In genomic region chrX:37184401-37184800, GRCm38 (mm10) we compare ENCODE assay signal across 23 mouse cellular contexts. TPM values are rescaled to one million over a fixed set of nuclear protein-coding genes. Genes with fewer than 3 reads are reported as not detected.
A peak's percentile ranks its signal among the peaks of the same experiment; 100 is the strongest.
DNase-seq lines count a peak whose midpoint lies in the region; ATAC-seq and TF ChIP-seq lines count a peak whose summit lies in the region.
"Not testable (repeated sequence)": the region's sequence is repeated elsewhere in the genome, so short reads cannot be mapped to it uniquely, and the experiment has no call there.
"Had no signal": no experiment of that assay in that cellular context is flagged by ENCODE, and none has a peak within 500 bp of the region (broad histone marks: within the 10 kb centered on the region; RNA-seq: fewer than 3 reads in every experiment).

No protein-coding gene starts in this region.

- DNase-seq in cerebellum, adult 11-12 months: peak; percentile 9
- peak; percentile 8 for DNase-seq in cerebellum, adult 8-10 months
- peak; percentile 12 to 16 for DNase-seq in cerebellum, postnatal 14 days
- peak; percentile 8 for DNase-seq in lung, embryonic 14.5 days
- not testable (repeated sequence) for DNase-seq in lung, postnatal 0 days (ENCODE audit: low spot score)

- not testable (repeated sequence) for H3K27ac ChIP-seq in heart, embryonic 12.5 days (ENCODE audit: poor library complexity, severe bottlenecking); heart, embryonic 15.5 days; lung, embryonic 14.5 days (ENCODE audit: low read depth); lung, postnatal 0 days (ENCODE audit: low read length)

- not testable (repeated sequence) for ATAC-seq in heart, embryonic 12.5 days (ENCODE audit: insufficient number of reproducible peaks, low FRiP score); heart, embryonic 15.5 days (replicated peaks; ENCODE audit: insufficient number of reproducible peaks, insufficient read depth, low FRiP score, low read depth); lung, embryonic 14.5 days (ENCODE audit: insufficient read depth); lung, postnatal 0 days

- H3K4me3 ChIP-seq in heart, embryonic 12.5 days; lung, embryonic 14.5 days (ENCODE audit: low read depth, low read length); lung, postnatal 0 days (ENCODE audit: low read depth, low read length): not testable (repeated sequence)
- H3K4me3 ChIP-seq in heart, embryonic 15.5 days: 0 out of 2 replicates have a peak overlapping the region, but pooled peaks have one; percentile 8

- TF ChIP-seq CTCF in lung, embryonic 14.5 days (IDR thresholded peaks at IDR 0.05; ENCODE audit: low read depth); lung, postnatal 0 days (IDR thresholded peaks at IDR 0.05): not testable (repeated sequence)

- H3K9me3 ChIP-seq in heart, embryonic 12.5 days (replicated peaks); heart, embryonic 15.5 days (replicated peaks); lung, embryonic 14.5 days (ENCODE audit: low read depth, low read length); lung, postnatal 0 days (ENCODE audit: low read length): not testable (repeated sequence)

- TF ChIP-seq EP300 in lung, postnatal 0 days (IDR thresholded peaks at IDR 0.05): not testable (repeated sequence)

- H3K9ac ChIP-seq in heart, embryonic 12.5 days; heart, embryonic 15.5 days; lung, embryonic 14.5 days; lung, postnatal 0 days (replicated peaks; ENCODE audit: low read depth): not testable (repeated sequence)

- not testable (repeated sequence) for H3K27me3 ChIP-seq in heart, embryonic 12.5 days (replicated peaks); heart, embryonic 15.5 days; lung, embryonic 14.5 days (ENCODE audit: insufficient read depth, low read length); lung, postnatal 0 days (replicated peaks; ENCODE audit: insufficient read depth, low read length)

- not testable (repeated sequence) for H3K4me1 ChIP-seq in heart, embryonic 12.5 days (replicated peaks); heart, embryonic 15.5 days (replicated peaks); lung, embryonic 14.5 days (ENCODE audit: insufficient read depth); lung, postnatal 0 days (ENCODE audit: insufficient read depth, low read depth, low read length)

- not testable (repeated sequence) for H3K36me3 ChIP-seq in heart, embryonic 12.5 days; heart, embryonic 15.5 days; lung, embryonic 14.5 days (ENCODE audit: insufficient read depth); lung, postnatal 0 days (ENCODE audit: insufficient read depth, low read length)

- H3K4me2 ChIP-seq in heart, embryonic 12.5 days: peak overlapping the region; percentile 48
- peak overlapping the region; percentile 41 for H3K4me2 ChIP-seq in heart, embryonic 15.5 days
- H3K4me2 ChIP-seq in lung, embryonic 14.5 days: peak overlapping the region; percentile 40
- H3K4me2 ChIP-seq in lung, postnatal 0 days (replicated peaks; ENCODE audit: low read depth, low read length): 0 out of 2 replicates have a peak overlapping the region, but pooled peaks have one; percentile 5

- WGBS in heart, embryonic 12.5 days: 39% methylated on average over 8 of the region's 8 CpGs
- 32% methylated on average over 8 of the region's 8 CpGs for WGBS in heart, embryonic 15.5 days
- 44% methylated on average over 7 of the region's 8 CpGs for WGBS in lung, embryonic 14.5 days
- 55% methylated on average over 8 of the region's 8 CpGs for WGBS in lung, postnatal 0 days

RNA-seq across cellular contexts. Expression of gene Ndufa1, which starts 6.6 kb away (rescaled TPM):
- polyA plus RNA-seq in heart, embryonic 12.5 days (2016; fragmentation: Nextera tagmentation; extraction: Ambion mirVana): 551 and 581 TPM in 2 replicates
- 695 and 864 TPM in 2 replicates for polyA plus RNA-seq in heart, embryonic 15.5 days (2015; fragmentation: Nextera tagmentation; extraction: Ambion mirVana)
- polyA plus RNA-seq in lung, embryonic 14.5 days (2014; fragmentation: Nextera tagmentation; extraction: Ambion mirVana): 387 and 422 TPM in 2 replicates
- polyA plus RNA-seq in lung, postnatal 0 days (2015; fragmentation: Nextera tagmentation; extraction: Ambion mirVana): 456 and 541 TPM in 2 replicates

RNA-seq across cellular contexts. Expression of gene Rnf113a1, which starts 6.6 kb away (rescaled TPM):
- polyA plus RNA-seq in heart, embryonic 12.5 days (2016; fragmentation: Nextera tagmentation; extraction: Ambion mirVana): 7.5 and 7.7 TPM in 2 replicates
- polyA plus RNA-seq in heart, embryonic 15.5 days (2015; fragmentation: Nextera tagmentation; extraction: Ambion mirVana): 5.4 and 6.0 TPM in 2 replicates
- 9.2 and 11.0 TPM in 2 replicates for polyA plus RNA-seq in lung, embryonic 14.5 days (2014; fragmentation: Nextera tagmentation; extraction: Ambion mirVana)
- 5.3 and 6.1 TPM in 2 replicates for polyA plus RNA-seq in lung, postnatal 0 days (2015; fragmentation: Nextera tagmentation; extraction: Ambion mirVana)

RNA-seq across cellular contexts. Expression of gene Akap14, which starts 15.8 kb away (rescaled TPM):
- not detected in 2 replicates for polyA plus RNA-seq in heart, embryonic 12.5 days (2016; fragmentation: Nextera tagmentation; extraction: Ambion mirVana)
- 0.09 TPM in 1 of 2 replicates, not detected in the other for polyA plus RNA-seq in heart, embryonic 15.5 days (2015; fragmentation: Nextera tagmentation; extraction: Ambion mirVana)
- polyA plus RNA-seq in lung, embryonic 14.5 days (2014; fragmentation: Nextera tagmentation; extraction: Ambion mirVana): 0.09 TPM in 1 of 2 replicates, not detected in the other
- polyA plus RNA-seq in lung, postnatal 0 days (2015; fragmentation: Nextera tagmentation; extraction: Ambion mirVana): 2.1 and 3.2 TPM in 2 replicates
- polyA plus RNA-seq: embryonic facial prominence, embryonic 13.5 days; erythroblast, embryonic 14.5 days; heart, embryonic 10.5 days; intestine, embryonic 16.5 days had no signal

RNA-seq across cellular contexts. Expression of gene Gm9, which starts 26.4 kb away (rescaled TPM):
- not detected in 2 replicates for polyA plus RNA-seq in heart, embryonic 12.5 days (2016; fragmentation: Nextera tagmentation; extraction: Ambion mirVana)
- polyA plus RNA-seq in heart, embryonic 15.5 days (2015; fragmentation: Nextera tagmentation; extraction: Ambion mirVana): not detected in 2 replicates
- not detected in 2 replicates for polyA plus RNA-seq in lung, embryonic 14.5 days (2014; fragmentation: Nextera tagmentation; extraction: Ambion mirVana)
- not detected in 2 replicates for polyA plus RNA-seq in lung, postnatal 0 days (2015; fragmentation: Nextera tagmentation; extraction: Ambion mirVana)
- polyA plus RNA-seq: activated CD4-positive, CD25-positive, alpha-beta regulatory T cell, adult 4 months; C2C12; CD4-positive, CD25-positive, alpha-beta regulatory T cell, adult 4 months; cortical plate, adult 2 months; embryonic facial prominence, embryonic 10.5 days; embryonic facial prominence, embryonic 13.5 days; erythroblast, embryonic 14.5 days; forebrain, embryonic 12.5 days; forebrain, embryonic 15.5 days; heart, adult 2 months; heart, embryonic 10.5 days; hindbrain, embryonic 11.5 days; hindbrain, embryonic 14.5 days; hindbrain, postnatal 0 days; inflammation-experienced regulatory T-cells, adult 6 months; intestine, embryonic 16.5 days had no signal

RNA-seq across cellular contexts. Expression of gene Rhox1, which starts 37.7 kb away (rescaled TPM):
- polyA plus RNA-seq in heart, embryonic 12.5 days (2016; fragmentation: Nextera tagmentation; extraction: Ambion mirVana): not detected in 2 replicates
- not detected in 2 replicates for polyA plus RNA-seq in heart, embryonic 15.5 days (2015; fragmentation: Nextera tagmentation; extraction: Ambion mirVana)
- polyA plus RNA-seq in lung, embryonic 14.5 days (2014; fragmentation: Nextera tagmentation; extraction: Ambion mirVana): not detected in 2 replicates
- not detected in 2 replicates for polyA plus RNA-seq in lung, postnatal 0 days (2015; fragmentation: Nextera tagmentation; extraction: Ambion mirVana)
- polyA plus RNA-seq: activated CD4-positive, CD25-positive, alpha-beta regulatory T cell, adult 4 months; C2C12; cortical plate, adult 2 months; embryonic facial prominence, embryonic 10.5 days; embryonic facial prominence, embryonic 13.5 days; erythroblast, embryonic 14.5 days; forebrain, embryonic 12.5 days; forebrain, embryonic 15.5 days; heart, adult 2 months; heart, embryonic 10.5 days; hindbrain, embryonic 11.5 days; hindbrain, embryonic 14.5 days; hindbrain, postnatal 0 days; inflammation-experienced regulatory T-cells, adult 6 months; intestine, embryonic 16.5 days had no signal
